Mouse (Mus musculus) monocyte, adult 5-6 weeks (primary cell): ENCODE measurements at regions not wholly inside any gene's neighbourhood (a gene's known extent, or its start where the extent isn't known, plus 50 kb on each side); places are given as distances from the start of the nearest gene placed in this dataset.

Experiments
- ATAC-seq: fragments of 153-309, 156-312 bp; replicated peaks from 2 replicates; pipeline ENCODE4 v1.8.0; 2017; ENCODE audit warnings: mild to moderate bottlenecking; ENCODE audit not compliant: low TSS enrichment, insufficient number of reproducible peaks, severe bottlenecking, poor library complexity, low FRiP score

GRCm38 (mm10) chr12:94636555-94636954 is 1055.5 kb upstream of the Flrt2 start:
- ATAC-seq = no peak

- no peak for ATAC-seq
Observed at GRCm38 (mm10) chr12:94640153-94640552, 1051.9 kb upstream of the Flrt2 start.

GRCm38 (mm10) chr12:94645302-94645701 is 1046.7 kb upstream of the Flrt2 start:
- no peak for ATAC-seq

GRCm38 (mm10) chr12:94670035-94670434 is 1022.0 kb upstream of the Flrt2 start:
- no peak for ATAC-seq

GRCm38 (mm10) chr12:94674925-94675324 is 1017.1 kb upstream of the Flrt2 start:
- ATAC-seq = no peak

GRCm38 (mm10) chr12:94691341-94692029 is 1000.5 kb upstream of the Flrt2 start:
- no peak for ATAC-seq

GRCm38 (mm10) chr12:94731391-94731790 is 960.6 kb upstream of the Flrt2 start:
- no peak for ATAC-seq

- no peak for ATAC-seq
Observed at GRCm38 (mm10) chr12:94733179-94733578, 958.8 kb upstream of the Flrt2 start.

GRCm38 (mm10) chr12:94737263-94737662 is 954.8 kb upstream of the Flrt2 start:
- ATAC-seq = no peak

GRCm38 (mm10) chr12:94749747-94750515 is 942.1 kb upstream of the Flrt2 start:
- ATAC-seq = no peak

- no peak for ATAC-seq
Observed at GRCm38 (mm10) chr12:94755754-94756153, 936.3 kb upstream of the Flrt2 start.

- ATAC-seq = no peak
Observed at GRCm38 (mm10) chr12:94795913-94796615, 896.0 kb upstream of the Flrt2 start.

GRCm38 (mm10) chr12:94804692-94805091 is 887.3 kb upstream of the Flrt2 start:
- no peak for ATAC-seq

- no peak for ATAC-seq
Observed at GRCm38 (mm10) chr12:94831400-94831799, 860.6 kb upstream of the Flrt2 start.

GRCm38 (mm10) chr12:94862720-94863119 is 829.3 kb upstream of the Flrt2 start:
- ATAC-seq = no peak

GRCm38 (mm10) chr12:94910816-94911215 is 781.2 kb upstream of the Flrt2 start:
- no peak for ATAC-seq

- ATAC-seq = no peak
Observed at GRCm38 (mm10) chr12:94943067-94943466, 749.0 kb upstream of the Flrt2 start.
